Mouse (Mus musculus) thymus, adult 2 months (tissue): ENCODE data around the gene Ncapd2.
A peak's percentile ranks its signal among the peaks of the same experiment; 100 is the strongest.

ENCODE experiments used
- CTCF ChIP-seq: fragments of 200-500 bp; IDR thresholded peaks from 2 replicates; pipeline ENCODE4 v1.5.1; 2012; ENCODE audit warnings: mild to moderate bottlenecking, control low read depth, low read length, moderate library complexity, borderline replicate concordance; ENCODE audit not compliant: control insufficient read depth, poor library complexity, insufficient read depth; ENCODE audit errors: extremely low read depth
- POLR2A ChIP-seq: fragments of 200-500 bp; IDR thresholded peaks from 2 replicates; pipeline ENCODE4 v1.6.1; 2012; ENCODE audit warnings: mild to moderate bottlenecking, low read length, control low read depth, moderate library complexity; ENCODE audit not compliant: control insufficient read depth, poor library complexity, insufficient read depth; ENCODE audit errors: extremely low read depth

- TF ChIP-seq CTCF (peak; percentile 15; the same call in 1 of the 2 replicates), POLR2A (no peak)
Observed at GRCm38 (mm10) chr6:125137002-125137671, 54.4 kb downstream of the Ncapd2 start.
